Mouse (Mus musculus): ENCODE results near the gene Tmem204.

- TF ChIP-seq CTCF (IDR thresholded peaks at IDR 0.05) = no peak
- no peak for TF ChIP-seq EP300 (IDR thresholded peaks at IDR 0.05)
Measured at GRCm38 (mm10) chr17:25112423-25112810, 29.0 kb upstream of the Tmem204 start.

Data from lung, postnatal 0 days (tissue).